Mouse (Mus musculus): ENCODE measurements around the gene Ankrd45.

DNA sequence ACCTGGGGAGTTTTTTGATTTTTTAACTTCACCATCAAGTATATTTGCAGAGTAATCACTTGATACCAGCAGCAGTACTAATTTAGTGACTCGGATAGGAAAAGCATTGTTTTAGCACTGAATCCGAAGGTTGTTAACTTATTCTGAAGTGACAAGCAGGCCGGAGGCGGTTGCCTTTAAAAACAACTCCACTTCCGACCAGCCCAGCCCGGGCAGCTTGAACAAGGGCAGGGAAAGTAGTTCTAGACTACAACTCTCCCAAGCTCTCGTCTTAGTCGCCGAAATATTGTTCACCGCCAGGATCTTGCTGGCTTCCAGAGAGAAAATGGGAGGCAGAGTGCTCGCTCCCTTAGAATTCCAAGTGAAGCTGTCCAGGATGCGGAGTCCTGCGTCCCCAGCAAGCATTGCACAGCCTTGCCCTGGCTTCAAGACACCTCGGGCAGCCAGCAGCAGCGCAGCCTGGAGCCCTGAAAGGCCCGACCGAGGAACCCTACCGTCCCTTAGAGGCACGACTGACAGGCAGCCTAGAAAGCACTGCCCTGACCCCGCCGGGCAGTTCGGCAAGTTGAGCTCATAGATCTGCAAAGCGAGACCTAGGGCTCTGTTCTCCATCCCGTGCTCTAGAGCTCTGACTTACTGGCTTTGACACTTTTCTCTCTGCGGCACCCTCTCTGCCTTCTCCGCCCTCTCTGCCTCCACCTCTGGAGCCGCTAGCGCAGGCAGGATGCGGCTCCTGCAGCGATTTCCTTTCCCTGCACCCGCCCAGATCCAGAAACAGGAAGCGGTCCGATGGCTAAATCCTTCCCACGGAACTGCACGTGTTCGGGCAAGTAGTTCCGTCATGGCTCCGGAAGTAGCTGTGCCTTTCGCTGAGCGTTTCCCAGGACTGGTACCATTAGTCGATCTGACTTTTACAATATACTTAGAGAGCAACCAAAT is 11.5 kb upstream of the Ankrd45 start, which contains the start of gene Klhl20:
- TF ChIP-seq CTCF (IDR thresholded peaks at IDR 0.05; ENCODE audit: extremely low read depth, insufficient read length, insufficient replicate concordance, low read depth, low read length) (no peak), POLR2A (IDR thresholded peaks at IDR 0.05; ENCODE audit: low read depth, low read length) (peak; percentile 81)
